Mouse (Mus musculus) right cerebral cortex, postnatal 25 days (tissue): Measurements from ENCODE around the gene Crb3.

Experiments used
- DNase-seq: peaks from one replicate; pipeline ENCODE4 v3.0.0; 2022

Gene Crb3

DNA sequence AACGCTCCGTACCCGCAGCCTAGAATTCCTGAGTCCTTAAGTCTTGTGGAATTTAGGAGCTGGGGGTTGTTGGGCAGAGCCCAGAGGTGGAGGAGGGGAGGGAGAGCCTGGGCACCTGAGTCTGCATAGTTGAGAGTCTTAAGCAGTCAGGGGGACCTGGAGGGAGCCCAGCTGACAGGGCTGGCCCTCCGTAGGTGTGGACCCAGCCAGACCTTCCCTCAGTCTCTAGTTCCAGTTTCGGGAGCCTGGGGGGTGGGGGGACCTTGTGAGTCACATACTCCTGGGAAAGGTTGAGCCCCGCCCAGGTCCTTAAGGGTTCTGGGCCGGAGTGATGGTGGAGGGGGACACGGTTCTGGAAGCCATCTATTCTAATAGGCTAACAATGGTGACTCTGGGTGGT lies 4.1 kb downstream of the Crb3 start:
- DNase-seq, result no peak

DNA sequence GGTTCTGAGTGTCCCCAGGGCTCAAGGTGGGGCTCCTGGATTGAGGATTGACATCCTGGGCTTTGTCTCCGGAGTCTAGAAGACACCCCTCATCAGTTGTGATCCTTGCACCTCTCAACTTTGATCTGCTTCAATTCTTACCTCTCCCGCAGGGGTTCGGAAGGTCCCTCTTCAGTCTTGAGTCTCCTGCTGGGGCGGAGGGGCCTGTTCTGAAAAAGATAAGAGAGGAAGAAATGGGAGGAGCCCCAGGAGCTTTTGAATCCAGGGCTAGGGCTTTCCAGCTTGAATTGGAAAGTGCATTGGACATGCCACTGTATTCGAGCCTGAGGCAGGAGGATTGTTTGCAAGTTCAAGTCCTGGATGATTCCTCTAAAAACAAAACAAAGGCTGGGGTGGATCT lies 8.0 kb downstream of the Crb3 start:
- DNase-seq, result no peak

DNA sequence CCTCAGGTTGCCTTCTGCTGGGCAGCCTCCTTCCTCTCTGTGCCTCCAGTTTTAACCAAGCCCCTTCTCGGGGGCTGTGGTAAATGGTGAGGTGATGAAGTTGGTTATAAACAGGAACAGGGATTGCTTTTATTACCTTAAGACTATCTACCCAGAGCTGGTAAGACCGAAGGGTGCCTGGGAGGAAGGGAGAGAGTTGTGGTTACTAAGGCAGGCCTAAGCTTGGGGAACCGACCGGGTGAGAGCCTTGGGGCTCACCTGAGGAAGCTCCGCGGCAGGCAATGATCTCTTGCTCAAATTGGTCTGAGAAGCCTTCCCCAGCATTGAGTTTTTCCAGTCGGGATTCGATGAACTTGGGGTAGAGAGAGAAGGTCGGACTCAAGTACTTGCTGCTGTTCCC lies 11.4 kb downstream of the Crb3 start:
- no peak for DNase-seq

DNA sequence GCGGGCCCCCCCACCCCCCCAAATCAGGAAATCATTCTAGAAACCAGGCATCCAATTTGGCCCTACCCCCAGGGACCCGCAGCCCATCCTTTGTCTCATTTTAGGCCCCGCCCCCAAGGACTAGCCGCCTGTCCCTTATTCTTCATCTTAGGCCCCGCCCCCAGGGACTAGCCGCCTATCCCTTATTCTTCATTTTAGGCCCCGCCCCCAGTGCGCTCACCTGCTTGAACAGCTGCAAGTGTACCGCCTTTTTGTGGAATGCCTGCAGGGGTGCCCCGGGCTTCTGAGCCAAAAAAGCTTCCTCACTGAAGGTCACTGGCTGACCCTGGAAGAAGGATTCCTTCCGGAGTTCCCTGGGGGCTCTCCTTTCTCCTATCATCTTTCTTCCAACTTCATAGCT lies 11.8 kb downstream of the Crb3 start:
- no peak for DNase-seq

DNA sequence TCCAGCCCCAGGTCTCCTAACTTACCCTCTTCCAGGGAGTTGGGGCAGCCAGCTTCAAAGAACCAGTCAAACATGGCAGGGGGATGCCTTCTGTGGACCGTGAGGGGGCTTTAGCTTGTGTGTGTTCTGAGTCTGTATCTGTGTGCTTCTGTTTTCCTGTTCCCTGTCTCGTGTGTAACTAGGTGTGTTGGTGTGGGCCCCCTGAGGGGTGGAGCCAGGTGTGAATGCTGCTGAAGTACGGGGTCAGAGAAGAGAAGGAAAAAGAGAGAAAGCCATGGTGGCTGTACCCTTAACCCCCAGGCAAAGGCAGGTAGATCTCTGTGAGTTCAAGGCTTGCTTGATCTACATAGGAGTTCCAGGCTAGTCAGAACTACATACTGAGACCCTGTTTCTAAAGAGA lies 18.0 kb downstream of the Crb3 start:
- no peak for DNase-seq

DNA sequence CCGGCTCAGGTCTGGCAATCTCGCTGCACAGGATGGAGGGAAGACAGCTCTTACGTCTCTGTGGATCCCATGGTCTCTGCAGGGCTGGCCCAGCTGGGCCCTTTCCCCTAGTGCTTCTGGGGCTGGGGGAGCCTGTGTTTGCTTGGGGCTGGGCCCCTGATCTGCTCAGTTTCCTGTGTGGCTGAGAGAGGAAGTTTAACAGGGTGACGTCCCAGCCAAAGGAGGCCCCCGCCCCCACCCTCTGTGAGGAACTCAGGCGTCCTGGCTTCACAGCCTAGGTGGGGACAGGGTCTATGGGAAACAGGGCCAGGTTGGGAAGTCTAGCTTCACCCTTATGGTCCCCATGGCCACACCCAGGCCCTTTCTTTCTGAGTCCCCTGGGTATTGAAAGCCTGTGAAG lies 19.4 kb downstream of the Crb3 start, which contains the start of gene Dennd1c:
Dennd1c (minus strand) TSS at position 179 of the 400 bp plus-strand sequence.
- DNase-seq, result no peak

DNA sequence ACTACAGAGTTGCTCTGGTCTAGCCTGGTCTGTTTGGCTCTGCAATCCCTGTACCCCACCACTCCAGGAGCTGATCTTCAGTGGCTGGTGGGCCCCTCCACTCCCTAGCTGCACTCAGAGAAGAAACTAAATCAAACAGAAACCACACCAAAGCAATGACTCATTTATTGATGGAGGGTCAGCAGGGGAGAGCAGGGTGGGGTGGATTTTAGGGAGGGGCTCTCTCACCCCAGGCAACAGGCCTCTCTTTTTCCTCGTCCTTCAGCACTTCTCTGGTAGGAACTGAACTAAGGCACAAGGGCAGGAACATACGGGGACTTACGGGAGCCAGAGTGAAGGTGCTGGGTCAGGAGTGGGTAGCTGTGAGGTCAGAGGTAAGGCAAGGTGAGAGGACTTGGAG lies 21.0 kb downstream of the Crb3 start:
- no peak for DNase-seq

DNA sequence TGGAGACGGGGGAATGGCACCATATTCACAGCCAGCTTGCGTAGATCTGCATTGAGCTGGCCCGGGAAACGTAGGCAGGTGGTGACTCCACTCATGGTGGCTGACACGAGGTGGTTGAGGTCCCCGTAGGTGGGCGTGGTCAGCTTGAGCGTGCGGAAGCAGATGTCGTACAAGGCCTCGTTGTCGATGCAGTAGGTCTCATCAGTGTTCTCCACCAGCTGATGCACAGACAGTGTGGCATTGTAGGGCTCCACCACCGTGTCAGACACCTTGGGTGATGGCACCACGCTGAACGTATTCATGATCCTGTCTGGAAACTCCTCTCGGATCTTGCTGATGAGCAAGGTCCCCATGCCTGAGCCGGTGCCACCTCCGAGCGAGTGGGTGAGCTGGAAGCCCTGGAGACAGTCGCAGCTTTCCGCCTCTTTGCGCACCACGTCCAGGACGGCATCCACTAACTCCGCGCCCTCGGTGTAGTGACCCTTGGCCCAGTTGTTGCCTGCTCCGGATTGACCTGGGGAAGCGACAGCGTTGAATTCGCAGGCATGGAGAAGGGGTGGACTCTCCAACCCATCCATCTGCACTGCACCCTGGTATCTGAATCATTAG lies 22.4 kb downstream of the Crb3 start:
- DNase-seq, result no peak

DNA sequence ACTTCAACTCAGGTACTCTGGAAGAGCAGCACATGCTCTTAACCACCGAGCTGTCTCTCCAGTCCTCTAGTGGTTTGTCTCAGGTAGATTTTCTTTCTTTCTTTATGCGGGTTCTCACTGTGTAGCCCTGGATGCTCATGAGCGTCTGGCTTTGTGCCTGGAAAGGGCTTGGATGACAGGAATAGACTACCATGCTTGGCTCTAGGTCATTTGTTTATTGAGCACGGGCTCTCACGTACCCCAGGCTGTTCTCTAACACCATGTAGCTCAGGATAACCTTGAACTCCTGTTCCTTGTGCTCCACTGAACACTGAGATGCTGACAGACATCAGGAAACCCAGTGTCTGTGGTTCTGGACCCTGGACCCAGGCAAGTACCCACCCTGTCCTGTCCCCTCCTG lies 23.6 kb downstream of the Crb3 start:
- DNase-seq, result no peak

DNA sequence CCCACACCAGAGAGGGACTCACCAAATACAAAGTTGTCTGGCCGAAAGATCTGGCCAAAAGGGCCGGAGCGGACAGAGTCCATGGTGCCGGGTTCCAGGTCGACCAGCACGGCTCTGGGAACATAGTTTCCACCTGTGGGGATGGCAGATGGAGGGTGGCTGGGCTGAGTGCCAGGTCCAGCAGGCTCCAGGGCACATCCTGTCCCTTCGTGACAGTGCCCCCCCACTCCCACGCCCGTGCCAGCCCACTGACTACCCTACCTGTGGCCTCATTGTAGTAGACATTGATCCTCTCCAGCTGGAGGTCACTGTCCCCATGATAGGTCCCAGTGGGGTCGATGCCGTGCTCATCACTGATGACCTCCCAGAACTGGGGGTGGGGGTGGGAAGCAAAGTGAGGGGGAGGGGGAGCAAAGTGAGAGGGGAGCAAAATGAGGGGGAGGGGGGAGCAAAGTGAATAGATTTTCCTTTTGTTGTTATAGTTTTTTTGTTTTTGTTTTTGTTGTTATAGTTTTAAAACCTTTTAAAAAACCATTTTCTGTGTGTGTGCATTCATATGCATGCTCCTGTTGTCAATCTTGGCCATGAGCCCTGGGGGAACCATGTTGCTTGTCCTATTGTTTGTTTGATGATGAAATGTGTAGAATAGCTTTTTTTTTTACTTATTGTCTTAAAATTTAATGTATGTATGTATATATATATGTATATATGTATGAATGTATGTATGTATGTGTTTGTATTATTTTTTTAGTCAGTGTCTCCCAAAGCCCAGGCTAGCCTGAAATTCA lies 27.3 kb downstream of the Crb3 start:
- no peak for DNase-seq

DNA sequence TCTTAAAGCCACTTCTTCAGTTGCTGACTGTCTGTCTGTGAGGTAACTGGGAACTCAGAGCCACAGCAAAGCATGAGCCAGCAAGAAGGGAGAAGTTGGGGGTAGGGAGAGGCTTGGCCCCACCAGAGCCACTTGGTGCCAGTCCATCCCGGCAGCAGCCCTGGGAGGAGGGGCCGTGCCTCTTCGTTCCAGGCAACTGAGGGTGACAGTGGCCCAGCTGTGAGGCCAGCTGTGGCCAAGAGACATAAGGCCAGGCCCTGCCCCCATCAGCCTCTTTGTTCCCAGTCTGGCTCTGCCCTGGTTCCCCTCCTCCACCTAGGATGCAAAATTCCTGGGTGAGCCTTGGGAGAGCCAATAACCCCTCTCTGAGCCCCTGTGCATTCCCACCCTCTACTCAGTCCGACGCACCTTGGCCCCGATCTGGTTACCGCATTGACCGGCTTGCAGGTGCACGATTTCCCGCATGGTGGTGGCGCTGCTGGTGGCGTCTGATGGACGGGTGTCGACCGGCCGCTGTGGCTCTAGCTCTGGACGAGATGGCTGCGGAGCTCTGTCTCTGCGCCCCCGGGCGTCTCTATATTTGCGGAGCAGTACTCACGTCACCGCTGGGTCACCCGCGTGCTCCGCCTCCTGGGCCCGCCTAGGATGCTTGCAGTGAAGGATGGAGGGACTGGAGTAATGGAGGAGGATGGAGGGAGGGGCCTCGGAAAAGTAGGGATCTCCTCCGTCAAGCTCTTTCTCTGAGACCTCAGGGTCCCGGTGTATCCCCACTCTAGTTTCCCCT lies 28.3 kb downstream of the Crb3 start, which contains the start of gene Tubb4a:
Tubb4a (minus strand) TSS at position 734 of the 784 bp plus-strand sequence.
- DNase-seq, result peak; percentile 86

DNA sequence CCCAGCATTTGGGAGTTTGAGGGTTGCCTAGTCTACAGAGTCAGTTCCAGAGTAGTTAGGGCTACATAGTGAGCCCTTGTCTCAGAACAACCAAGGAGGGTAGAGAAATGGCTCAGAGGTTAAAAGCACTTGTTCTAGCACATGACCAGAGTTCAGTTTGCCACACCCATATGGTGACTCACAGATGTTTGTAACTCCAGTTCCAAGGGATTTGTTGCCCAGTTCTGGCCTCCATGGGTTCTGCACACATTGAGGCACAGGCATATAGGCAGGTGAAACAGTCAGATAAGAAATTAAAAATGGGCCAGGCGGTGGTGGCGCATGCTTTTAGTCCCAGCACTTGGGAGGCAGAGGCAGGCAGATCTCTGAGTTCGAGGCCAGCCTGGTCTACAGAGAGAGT lies 35.3 kb downstream of the Crb3 start:
- DNase-seq, result no peak

DNA sequence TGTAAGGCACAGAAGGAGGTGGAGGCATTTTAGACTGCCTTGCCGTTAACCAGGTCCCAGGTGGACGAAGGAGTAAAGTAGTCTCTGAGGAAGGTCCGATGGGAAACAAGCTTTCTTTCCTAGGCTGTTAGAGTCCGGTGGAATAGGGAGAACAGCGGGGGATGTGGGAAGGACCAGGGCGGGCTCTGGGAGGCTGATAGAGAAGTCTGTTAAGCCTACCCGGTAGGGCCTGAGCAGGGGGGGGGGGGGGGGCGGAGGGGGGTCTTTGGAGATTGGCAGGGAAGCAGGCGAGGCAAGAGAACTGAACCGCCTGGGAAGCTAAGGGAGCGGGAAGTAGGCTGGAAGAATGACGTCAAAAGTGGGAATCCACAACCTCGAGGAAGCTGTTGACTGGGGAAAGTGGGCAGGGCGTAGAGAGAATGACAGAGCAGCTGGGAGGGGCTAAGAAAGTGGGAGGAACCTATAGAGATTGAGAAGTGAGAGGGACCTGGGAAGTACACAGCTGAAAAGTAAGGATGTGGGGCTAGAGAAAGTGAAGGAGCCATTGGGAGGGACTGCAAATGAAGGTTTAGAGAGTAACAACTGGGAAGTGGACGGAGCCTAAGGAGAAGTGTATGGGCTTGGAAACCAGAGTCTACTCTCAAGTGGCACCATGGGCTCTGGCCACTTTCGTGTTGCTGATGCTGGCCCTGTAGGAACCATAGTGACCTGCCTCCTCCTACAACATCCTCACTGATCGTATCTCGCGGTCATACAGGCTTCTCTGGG lies 37.1 kb downstream of the Crb3 start:
- no peak for DNase-seq

DNA sequence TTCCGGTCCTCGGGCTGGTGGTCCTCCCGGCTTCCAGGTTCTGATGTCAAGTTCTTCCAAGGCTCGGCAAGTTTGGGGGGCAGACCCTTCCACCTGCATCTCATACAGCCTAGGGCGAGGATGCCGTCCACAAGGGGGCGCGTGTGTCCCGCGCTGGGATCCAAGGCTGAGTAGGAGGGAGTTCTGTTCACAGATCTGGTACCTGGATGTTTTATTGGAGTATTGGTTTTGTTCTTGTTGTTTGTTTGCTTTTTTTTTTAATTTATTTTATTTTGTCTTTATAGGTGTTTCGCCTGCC lies 37.7 kb downstream of the Crb3 start:
- DNase-seq, result peak; percentile 79

DNA sequence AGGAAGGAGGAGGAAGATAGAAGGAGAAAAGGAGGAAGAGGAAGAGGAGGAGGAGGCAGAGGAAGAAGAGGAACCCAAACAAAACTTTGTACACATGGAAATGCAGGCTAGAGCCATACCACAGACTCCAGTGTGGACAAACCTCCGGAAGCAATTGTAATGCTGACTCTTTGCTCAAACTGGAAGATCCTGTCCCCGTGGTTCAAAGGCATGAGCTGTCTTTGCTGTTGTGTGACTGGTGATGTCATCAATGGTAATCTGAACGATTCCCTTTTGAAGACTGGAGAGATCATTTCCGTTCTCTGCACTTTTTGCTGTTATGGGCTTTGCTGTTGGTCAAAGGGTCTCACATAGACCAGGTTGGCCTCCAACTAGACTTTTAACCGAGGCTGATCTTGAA lies 39.4 kb downstream of the Crb3 start:
- no peak for DNase-seq

DNA sequence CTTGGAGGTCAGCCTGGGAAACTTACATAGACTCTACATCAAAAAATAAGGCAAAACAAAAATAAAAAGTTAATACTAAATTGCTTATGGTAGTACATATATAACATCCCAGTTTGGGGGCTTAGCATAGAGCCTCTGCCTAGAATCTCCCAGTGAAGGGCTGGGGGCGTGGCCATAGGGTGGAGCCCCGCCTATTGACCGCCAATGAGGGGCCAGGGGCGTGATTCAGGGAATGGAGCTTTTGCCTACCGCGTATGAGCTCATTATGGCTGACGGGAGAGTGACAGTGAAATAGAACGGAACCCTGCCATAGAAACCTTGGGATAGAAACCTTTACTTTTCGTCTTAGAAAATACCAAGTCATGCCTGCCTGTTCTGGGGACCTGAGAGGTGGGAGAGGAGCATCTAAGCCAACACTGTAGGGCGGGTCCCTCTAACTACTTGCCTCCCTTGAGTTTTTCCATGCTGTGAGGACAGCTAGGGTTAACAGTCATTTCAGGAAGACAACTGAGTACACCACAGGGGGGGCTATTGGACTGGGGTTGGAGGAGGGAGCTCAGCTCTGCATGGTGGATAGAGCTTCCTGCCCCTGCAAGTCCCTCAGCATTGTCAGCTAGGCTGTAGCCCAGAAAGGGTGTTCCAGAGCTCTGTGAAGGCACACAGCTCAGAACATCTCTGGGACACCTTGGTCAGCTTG lies 40.9 kb downstream of the Crb3 start:
- no peak for DNase-seq

DNA sequence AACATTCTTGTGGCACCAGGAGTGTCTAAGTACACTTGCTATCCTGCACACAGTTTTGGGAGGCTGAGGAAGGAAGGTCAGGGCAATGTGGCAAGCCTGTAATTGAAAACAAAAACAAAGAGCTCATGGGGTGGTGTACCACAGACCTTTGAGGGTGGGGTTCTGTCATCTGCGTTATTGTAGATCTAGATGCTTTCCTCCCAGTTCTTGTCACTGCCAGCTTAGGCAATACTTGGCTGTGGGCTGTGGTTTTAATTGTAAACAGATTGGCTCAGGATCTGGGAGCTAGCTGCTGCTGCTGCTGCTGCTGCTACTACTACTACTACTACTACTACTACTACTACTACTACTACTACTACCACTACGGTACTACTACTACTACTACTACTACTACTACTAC lies 43.4 kb downstream of the Crb3 start:
- no peak for DNase-seq

DNA sequence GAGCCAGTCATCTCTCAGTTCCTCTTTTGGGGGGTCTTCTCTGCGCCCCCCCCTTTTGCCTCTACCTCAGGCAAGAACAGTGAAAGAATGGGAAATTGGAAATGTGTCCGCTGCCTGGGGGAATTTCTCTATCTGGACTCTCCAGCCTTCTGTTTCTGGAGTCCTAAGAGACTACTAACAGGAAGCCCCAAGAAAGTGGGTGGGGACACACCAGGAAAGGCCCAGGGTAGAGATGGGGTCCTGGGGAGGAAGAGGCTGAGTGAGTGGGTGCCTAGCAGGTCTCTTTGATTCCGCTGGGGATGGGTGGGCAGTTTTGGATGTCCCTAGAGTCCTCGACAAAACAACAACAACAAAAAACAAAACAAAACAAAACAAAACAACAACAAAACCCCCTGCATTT lies 45.6 kb downstream of the Crb3 start:
- DNase-seq, result no peak

DNA sequence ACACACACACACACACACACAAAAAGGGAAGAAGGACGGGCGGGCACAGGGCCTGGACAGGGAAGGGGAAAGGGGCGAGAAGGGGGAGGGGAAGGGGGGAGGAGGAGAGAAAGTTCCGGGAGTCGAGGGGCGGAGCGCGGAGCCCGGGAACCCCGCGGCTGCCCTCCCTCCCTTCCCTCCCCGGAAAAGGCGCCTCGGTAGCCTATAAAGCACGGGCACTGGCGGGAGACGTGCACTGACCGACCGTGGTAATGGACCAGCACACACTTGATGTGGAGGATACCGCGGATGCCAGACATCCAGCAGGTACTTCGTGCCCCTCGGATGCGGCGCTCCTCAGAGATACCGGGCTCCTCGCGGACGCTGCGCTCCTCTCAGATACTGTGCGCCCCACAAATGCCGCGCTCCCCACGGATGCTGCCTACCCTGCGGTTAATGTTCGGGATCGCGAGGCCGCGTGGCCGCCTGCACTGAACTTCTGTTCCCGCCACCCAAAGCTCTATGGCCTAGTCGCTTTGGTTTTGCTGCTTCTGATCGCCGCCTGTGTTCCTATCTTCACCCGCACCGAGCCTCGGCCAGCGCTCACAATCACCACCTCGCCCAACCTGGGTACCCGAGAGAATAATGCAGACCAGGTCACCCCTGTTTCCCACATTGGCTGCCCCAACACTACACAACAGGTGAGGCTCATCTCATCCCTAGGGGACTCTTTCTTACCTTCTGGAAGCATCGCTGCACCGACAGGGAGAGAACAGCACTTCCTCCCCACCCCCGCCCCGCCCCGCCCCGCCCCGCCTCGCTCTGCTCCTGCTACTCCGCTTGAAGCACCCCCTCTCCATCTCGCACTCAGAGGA lies 46.5 kb downstream of the Crb3 start, which contains the start of gene Tnfsf9:
Tnfsf9 (plus strand) TSS at position 145 of the 854 bp plus-strand sequence.
- DNase-seq, result peak; percentile 35

DNA sequence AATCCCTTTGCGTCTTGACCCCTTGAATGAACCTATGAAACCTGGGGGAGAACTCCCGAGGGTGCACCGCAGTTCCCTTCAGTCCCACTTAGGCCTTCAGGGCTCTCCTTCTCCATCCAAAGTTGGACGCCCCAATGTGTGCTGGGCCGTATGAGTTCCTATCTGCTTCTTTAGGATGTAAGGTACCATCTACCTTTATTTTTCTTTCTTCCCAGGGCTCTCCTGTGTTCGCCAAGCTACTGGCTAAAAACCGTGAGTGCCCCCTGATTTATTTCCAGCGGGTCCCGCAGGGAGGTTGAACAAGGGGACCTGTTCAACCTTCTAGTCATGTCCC lies 47.1 kb downstream of the Crb3 start:
- no peak for DNase-seq

DNA sequence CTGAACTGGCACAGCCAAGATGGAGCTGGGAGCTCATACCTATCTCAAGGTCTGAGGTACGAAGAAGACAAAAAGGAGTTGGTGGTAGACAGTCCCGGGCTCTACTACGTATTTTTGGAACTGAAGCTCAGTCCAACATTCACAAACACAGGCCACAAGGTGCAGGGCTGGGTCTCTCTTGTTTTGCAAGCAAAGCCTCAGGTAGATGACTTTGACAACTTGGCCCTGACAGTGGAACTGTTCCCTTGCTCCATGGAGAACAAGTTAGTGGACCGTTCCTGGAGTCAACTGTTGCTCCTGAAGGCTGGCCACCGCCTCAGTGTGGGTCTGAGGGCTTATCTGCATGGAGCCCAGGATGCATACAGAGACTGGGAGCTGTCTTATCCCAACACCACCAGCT lies 48.2 kb downstream of the Crb3 start:
- DNase-seq, result no peak
